Mouse (Mus musculus) heart, postnatal 10 days (tissue): ENCODE measurements at regions not wholly inside any gene's neighbourhood (a gene's known extent, or its start where the extent isn't known, plus 50 kb on each side); places are given as distances from the start of the nearest gene placed in this dataset.
A peak's percentile ranks its signal among the peaks of the same experiment; 100 is the strongest.
"Not testable (repeated sequence)": the region's sequence is repeated elsewhere in the genome, so short reads cannot be mapped to it uniquely, and the experiment has no call there.

ENCODE experiments used
- DNase-seq, 2 experiments: peaks; one replicate each; pipeline ENCODE4 v3.0.0; 2021
- intact Hi-C: fragments of 180-260 bp; cut with DNase I; formaldehyde crosslinking; loops from one replicate; pipeline ENCODE4 v1.15.1; 2025

DNA sequence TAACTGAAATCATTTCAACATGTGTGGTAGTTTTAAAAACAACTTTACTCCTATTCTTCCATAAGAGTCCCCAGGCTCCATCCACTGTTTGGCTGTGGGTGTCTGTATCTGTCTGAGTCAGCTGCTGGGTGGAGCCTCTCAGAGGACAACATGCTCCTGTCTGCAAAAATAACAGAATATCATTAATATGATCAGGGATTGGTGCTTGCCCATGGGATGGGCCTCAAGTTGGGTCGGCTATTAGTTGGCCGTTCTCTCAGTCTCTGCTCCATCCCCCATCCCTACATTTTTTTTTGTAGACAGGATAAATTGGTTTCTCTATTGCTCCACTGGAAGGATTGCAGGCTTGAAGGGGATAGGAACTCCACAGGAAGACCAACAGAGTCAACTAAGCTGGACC lies 108.5 kb upstream of the Fgf16 start:
- intact Hi-C loops, DNase-seq: not testable (repeated sequence)

DNA sequence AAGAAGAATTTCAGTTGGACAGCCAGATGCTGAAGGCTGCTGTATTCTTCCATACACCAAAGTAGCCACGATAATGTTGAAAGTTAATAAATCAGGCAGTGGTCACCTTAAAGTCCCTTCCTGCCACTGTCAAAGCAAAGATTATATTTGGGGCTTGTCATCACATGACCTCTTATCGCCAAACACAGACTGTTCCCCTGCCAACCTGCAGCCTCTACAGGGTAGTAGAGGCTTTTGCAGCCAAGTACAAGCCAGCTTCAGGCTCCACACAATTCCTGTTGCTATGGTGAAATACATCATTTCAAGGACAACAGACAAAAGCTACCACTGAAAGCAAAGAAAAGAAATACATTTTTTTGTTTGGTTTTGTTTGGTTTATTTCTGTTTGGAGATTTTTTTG lies 93.5 kb upstream of the Fgf16 start:
- intact Hi-C loops = no loop called here
- DNase-seq = peak; percentile 18 to 23

DNA sequence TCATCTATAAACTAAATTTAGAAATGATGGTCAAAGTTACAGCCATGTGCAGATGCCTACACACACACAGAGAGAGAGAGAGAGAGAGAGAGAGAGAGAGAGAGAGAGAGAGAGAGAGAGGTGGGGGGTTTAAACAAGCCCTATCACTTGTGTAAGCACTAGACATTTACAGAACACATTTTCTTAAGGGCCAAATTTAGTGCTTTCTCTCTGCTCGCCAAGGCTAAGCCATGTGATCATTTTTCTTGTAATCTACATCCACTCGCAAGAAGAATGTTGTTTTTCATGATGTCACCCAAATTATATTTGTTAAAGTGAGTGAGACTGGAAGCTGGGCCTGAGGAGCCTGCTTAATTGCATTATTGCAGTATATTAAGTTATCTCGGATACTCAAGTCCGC lies 92.8 kb upstream of the Fgf16 start:
- no peak for DNase-seq
- intact Hi-C loops = no loop called here

DNA sequence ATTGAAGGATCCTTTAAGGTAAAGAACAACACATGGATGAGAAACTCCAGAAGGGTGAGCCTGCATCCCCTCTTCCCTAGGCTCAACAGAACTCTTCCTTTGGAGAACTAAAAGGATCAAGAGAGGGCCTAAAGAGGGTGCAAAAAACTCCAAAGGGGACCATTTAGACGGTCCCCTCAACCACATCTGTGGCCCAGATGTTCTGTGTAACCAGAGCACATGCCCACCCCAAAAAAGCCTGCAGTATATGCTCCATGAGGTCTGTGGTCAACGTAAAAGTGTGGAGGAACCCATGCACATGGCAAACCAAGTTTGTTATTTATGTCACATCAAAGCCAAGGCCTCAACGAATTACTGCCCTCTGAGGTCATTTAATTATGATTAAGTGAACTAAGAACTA lies 89.2 kb upstream of the Fgf16 start:
- no peak for DNase-seq
- intact Hi-C loops = no loop called here

DNA sequence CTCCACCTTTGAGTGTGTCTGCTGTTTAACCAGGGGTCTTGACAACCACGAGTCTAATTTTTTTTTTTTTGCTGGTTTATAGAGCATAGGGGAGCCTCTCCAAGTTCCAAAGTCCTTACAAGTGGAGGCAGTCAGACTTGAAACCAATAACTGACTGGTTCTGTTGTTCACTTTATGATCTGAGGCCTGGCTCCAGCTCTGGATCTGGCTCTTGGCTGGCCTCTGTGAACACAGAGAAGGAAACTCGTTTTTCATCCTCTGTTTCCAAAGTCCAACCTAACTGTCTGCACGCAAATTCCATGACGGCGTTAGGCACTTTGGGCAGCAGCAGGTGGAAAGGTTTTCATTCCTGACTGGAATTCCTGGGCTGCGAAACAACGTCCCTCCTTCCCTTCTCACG lies 80.4 kb upstream of the Fgf16 start:
- intact Hi-C loops = loop anchor here (5.0 kb wide), 1 partner anchor 79 kb away; the partner anchor contains the start of gene Fgf16
- peak in 1 of 2 experiments; percentile 5 for DNase-seq

DNA sequence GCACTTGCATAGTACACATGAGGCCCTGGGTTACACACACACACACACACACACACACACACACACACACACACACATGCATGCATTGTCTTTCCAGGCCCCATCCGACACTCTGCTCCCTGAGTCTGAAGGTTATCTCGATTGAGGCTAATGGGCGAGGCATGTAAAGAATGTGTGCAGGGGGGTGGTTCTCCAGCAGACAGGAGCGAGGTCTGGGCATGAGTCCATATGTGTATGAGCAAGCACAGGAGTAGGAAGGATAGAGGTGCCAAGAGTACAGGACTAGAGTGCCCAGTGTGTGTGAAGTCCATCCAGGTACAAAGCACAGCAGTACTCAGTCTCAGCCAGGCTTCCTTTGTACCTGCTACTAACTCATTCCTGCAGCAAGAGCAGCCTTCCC lies 79.6 kb upstream of the Fgf16 start:
- peak; percentile 63 to 70 for DNase-seq
- intact Hi-C loops = loop anchor here (5.0 kb wide), 1 partner anchor 78 kb away; the partner anchor contains the start of gene Fgf16

DNA sequence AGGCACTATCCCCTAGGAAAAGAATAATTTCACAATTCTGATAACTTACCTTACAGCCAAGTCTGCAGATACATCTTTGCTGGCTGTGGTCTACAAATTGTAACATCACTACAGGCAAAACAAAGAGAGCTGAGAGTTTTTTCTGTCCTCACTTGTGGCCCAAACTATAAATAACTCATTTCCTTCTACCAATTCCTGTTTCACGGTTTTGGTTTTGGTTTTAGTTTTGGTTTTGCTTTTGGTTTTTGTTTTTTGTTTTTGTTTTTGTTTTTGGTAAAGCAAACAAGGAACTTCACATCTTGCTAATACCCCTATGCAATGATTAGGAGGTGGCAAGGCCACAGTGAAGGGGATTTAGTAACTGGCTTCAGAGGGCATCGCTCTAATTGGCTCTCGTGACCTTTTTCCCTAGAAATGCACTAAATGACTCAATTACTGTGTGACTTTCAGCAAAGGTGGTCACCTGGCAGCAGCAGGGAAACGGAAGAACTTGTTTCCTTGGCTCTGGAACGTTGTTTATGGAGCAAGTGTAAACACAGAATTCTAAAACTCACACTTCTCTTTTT lies 53.3 kb upstream of the Fgf16 start:
- no peak for DNase-seq

More for the DNA sequence above, 53.3 kb upstream of the Fgf16 start:
- intact Hi-C loops = no loop called here
